Mouse (Mus musculus): ENCODE measurements around the gene Tspan2.

DNA sequence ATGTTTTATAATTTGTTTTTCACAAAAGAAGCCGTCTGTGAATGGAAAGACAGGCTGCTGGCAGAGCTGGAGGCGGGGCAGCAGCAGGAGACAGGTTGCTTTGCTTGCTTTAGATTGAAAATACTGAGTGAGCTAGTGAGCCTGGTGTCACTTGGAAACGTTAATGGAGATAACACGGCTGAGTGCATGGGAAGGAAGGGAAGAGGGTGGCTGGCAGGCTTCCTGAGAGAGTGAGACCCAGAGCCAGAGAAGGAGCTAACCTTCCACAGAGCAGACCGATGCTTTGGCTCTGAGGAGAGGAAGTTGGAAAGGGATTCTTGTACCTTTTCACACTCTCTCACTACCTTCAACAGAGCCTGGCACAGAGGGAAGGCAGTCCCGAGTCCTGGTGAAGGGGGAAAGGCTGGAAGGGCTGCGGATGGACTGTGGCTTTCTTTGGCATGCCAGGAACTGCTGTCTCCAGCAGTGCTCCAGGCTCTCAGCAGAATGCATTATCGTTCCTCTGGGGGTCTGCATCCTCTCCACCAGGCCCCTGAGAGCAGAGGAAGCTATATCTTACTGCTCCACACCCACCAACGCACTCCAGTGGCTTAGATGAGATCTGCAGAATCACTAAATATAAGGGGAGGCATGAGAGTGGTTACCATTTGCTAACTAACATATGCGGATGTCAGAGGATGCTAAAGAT lies 29.5 kb downstream of the Tspan2 start:
- TF ChIP-seq CTCF (IDR thresholded peaks at IDR 0.05; ENCODE audit: low read depth, low read length): no peak
- TF ChIP-seq GATA1 (IDR thresholded peaks at IDR 0.05; ENCODE audit: borderline replicate concordance, low read length): no peak
